Mouse (Mus musculus): ENCODE results near the gene Dchs1. TPM values are rescaled to one million over a fixed set of nuclear protein-coding genes. Genes with fewer than 3 reads are reported as not detected.
"Not testable (repeated sequence)": the region's sequence is repeated elsewhere in the genome, so short reads cannot be mapped to it uniquely, and the experiment has no call there.

Dchs1 gene
- polyA plus RNA-seq, 1 experiment from 2014 or later: 9.9 TPM

GRCm38 (mm10) chr7:105736911-105737521 lies 50.4 kb downstream of the Dchs1 start, which contains the start of gene Rrp8:
Rrp8 (minus strand) TSS chr7:105737385.
- Histone ChIP-seq H3K27me3 (ENCODE audit: poor library complexity, severe bottlenecking) (no peaks in the 10 kb centered on the region), H3K4me1 (peaks cover 41% of the 10 kb centered on the region), H3K36me3 (replicated peaks) (peaks cover 54% of the 10 kb centered on the region), H3K9me3 (no peaks in the 10 kb centered on the region), H3K27ac (peak within 1 kb of the TSS; percentile 92), H3K4me3 (peak within 1 kb of the TSS; percentile 87)
- 1% methylated on average over 29 of the region's 30 CpGs for WGBS
- DNase-seq (ENCODE audit: extremely low spot score, low spot score): no peak

GRCm38 (mm10) chr7:105736264-105736901 lies 51.1 kb downstream of the Dchs1 start, which contains the start of gene Ilk:
Ilk (plus strand) TSS chr7:105736592.
- Histone ChIP-seq H3K4me3 (peak within 1 kb of the TSS; percentile 87), H3K27ac (peak within 1 kb of the TSS; percentile 92), H3K4me1 (peaks cover 41% of the 10 kb centered on the region), H3K27me3 (ENCODE audit: poor library complexity, severe bottlenecking) (no peaks in the 10 kb centered on the region), H3K9me3 (no peaks in the 10 kb centered on the region), H3K36me3 (replicated peaks) (peaks cover 54% of the 10 kb centered on the region)
- peak; percentile 86 for DNase-seq (ENCODE audit: extremely low spot score, low spot score)
- under 1% methylated on average over 56 of the region's 62 CpGs for WGBS

GRCm38 (mm10) chr7:105735464-105735863 lies 52.0 kb downstream of the Dchs1 start:
- Histone ChIP-seq H3K36me3 (replicated peaks) (peaks cover 54% of the 10 kb centered on the region), H3K4me3 (peak overlapping the region; percentile 87), H3K27ac (peak overlapping the region; percentile 92), H3K4me1 (peaks cover 41% of the 10 kb centered on the region)
- H3K9me3 ChIP-seq; DNase-seq (ENCODE audit: extremely low spot score, low spot score); H3K27me3 ChIP-seq (ENCODE audit: poor library complexity, severe bottlenecking): not testable (repeated sequence)
- 59% methylated on average over 4 of the region's 4 CpGs for WGBS

GRCm38 (mm10) chr7:105734826-105735225 lies 52.6 kb downstream of the Dchs1 start:
- Histone ChIP-seq H3K4me3 (peak overlapping the region; percentile 87), H3K36me3 (replicated peaks) (peaks cover 54% of the 10 kb centered on the region), H3K27ac (no peak overlapping the region), H3K27me3 (ENCODE audit: poor library complexity, severe bottlenecking) (no peaks in the 10 kb centered on the region), H3K9me3 (no peaks in the 10 kb centered on the region), H3K4me1 (peaks cover 41% of the 10 kb centered on the region)
- 94% methylated on average over 8 of the region's 8 CpGs for WGBS
- DNase-seq (ENCODE audit: extremely low spot score, low spot score): no peak

- H3K9me3 ChIP-seq: no peaks in the 10 kb centered on the region
- H3K27ac ChIP-seq: no peak overlapping the region
- peaks cover 62% of the 10 kb centered on the region for H3K36me3 ChIP-seq (replicated peaks)
- DNase-seq (ENCODE audit: extremely low spot score, low spot score): no peak
- 96% methylated on average over 11 of the region's 11 CpGs for WGBS
- H3K27me3 ChIP-seq (ENCODE audit: poor library complexity, severe bottlenecking): no peaks in the 10 kb centered on the region
- no peak overlapping the region for H3K4me3 ChIP-seq
- peaks cover 34% of the 10 kb centered on the region for H3K4me1 ChIP-seq
Measured at GRCm38 (mm10) chr7:105733836-105734235, 53.6 kb downstream of the Dchs1 start.

GRCm38 (mm10) chr7:105728701-105729428 lies 58.6 kb downstream of the Dchs1 start:
- Histone ChIP-seq H3K36me3 (replicated peaks) (peaks cover 55% of the 10 kb centered on the region), H3K4me3 (no peak overlapping the region), H3K9me3 (no peaks in the 10 kb centered on the region), H3K27ac (no peak overlapping the region), H3K4me1 (peaks cover 7% of the 10 kb centered on the region; the same call in 1 of the 2 replicates), H3K27me3 (ENCODE audit: poor library complexity, severe bottlenecking) (no peaks in the 10 kb centered on the region)
- no peak for DNase-seq (ENCODE audit: extremely low spot score, low spot score)
- WGBS: 81% methylated on average over 6 of the region's 6 CpGs

- peaks cover 36% of the 10 kb centered on the region for H3K36me3 ChIP-seq (replicated peaks)
- no peak overlapping the region for H3K4me3 ChIP-seq
- DNase-seq (ENCODE audit: extremely low spot score, low spot score): no peak
- no peaks in the 10 kb centered on the region for H3K27me3 ChIP-seq (ENCODE audit: poor library complexity, severe bottlenecking)
- H3K9me3 ChIP-seq: no peaks in the 10 kb centered on the region
- peaks cover 7% of the 10 kb centered on the region; the same call in 1 of the 2 replicates for H3K4me1 ChIP-seq
- H3K27ac ChIP-seq: no peak overlapping the region
- WGBS: 93% methylated on average over 4 of the region's 4 CpGs
Measured at GRCm38 (mm10) chr7:105726980-105727325, 60.5 kb downstream of the Dchs1 start.

GRCm38 (mm10) chr7:105726144-105726979 lies 61.1 kb downstream of the Dchs1 start:
- Histone ChIP-seq H3K9me3 (no peaks in the 10 kb centered on the region), H3K27ac (no peak overlapping the region), H3K27me3 (ENCODE audit: poor library complexity, severe bottlenecking) (no peaks in the 10 kb centered on the region), H3K4me3 (no peak overlapping the region), H3K4me1 (peaks cover 7% of the 10 kb centered on the region; the same call in 1 of the 2 replicates), H3K36me3 (replicated peaks) (peaks cover 30% of the 10 kb centered on the region)
- WGBS: 78% methylated on average over 4 of the region's 4 CpGs
- no peak for DNase-seq (ENCODE audit: extremely low spot score, low spot score)

- Histone ChIP-seq H3K4me1 (no peaks in the 10 kb centered on the region), H3K27ac (no peak overlapping the region), H3K27me3 (ENCODE audit: poor library complexity, severe bottlenecking) (no peaks in the 10 kb centered on the region), H3K4me3 (no peak overlapping the region), H3K9me3 (no peaks in the 10 kb centered on the region), H3K36me3 (replicated peaks) (no peaks in the 10 kb centered on the region; the same call in 1 of the 2 replicates)
- DNase-seq (ENCODE audit: extremely low spot score, low spot score): no peak
- 83% methylated on average over 2 of the region's 2 CpGs for WGBS
Measured at GRCm38 (mm10) chr7:105721916-105722315, 65.5 kb downstream of the Dchs1 start.

GRCm38 (mm10) chr7:105715366-105715765 lies 72.1 kb downstream of the Dchs1 start:
- WGBS: 62% methylated on average over 3 of the region's 3 CpGs
- H3K36me3 ChIP-seq (replicated peaks): no peaks in the 10 kb centered on the region; the same call in 1 of the 2 replicates
- no peak overlapping the region for H3K27ac ChIP-seq
- no peaks in the 10 kb centered on the region for H3K4me1 ChIP-seq
- no peak overlapping the region for H3K4me3 ChIP-seq
- H3K9me3 ChIP-seq: no peaks in the 10 kb centered on the region
- no peak for DNase-seq (ENCODE audit: extremely low spot score, low spot score)
- no peaks in the 10 kb centered on the region for H3K27me3 ChIP-seq (ENCODE audit: poor library complexity, severe bottlenecking)

- no peak for DNase-seq (ENCODE audit: extremely low spot score, low spot score)
Measured at GRCm38 (mm10) chr7:105708733-105709132, 78.7 kb downstream of the Dchs1 start.

GRCm38 (mm10) chr7:105703816-105704215 lies 83.6 kb downstream of the Dchs1 start:
- Histone ChIP-seq H3K36me3 (replicated peaks) (no peaks in the 10 kb centered on the region), H3K4me1 (no peaks in the 10 kb centered on the region), H3K27me3 (ENCODE audit: poor library complexity, severe bottlenecking) (no peaks in the 10 kb centered on the region), H3K4me3 (no peak overlapping the region), H3K27ac (no peak overlapping the region), H3K9me3 (no peaks in the 10 kb centered on the region)
- no peak for DNase-seq (ENCODE audit: extremely low spot score, low spot score)
- WGBS: 80% methylated on average over 4 of the region's 4 CpGs

More at GRCm38 (mm10) chr7:105708733-105709132, 78.7 kb downstream of the Dchs1 start:
- Histone ChIP-seq H3K27me3 (ENCODE audit: poor library complexity, severe bottlenecking) (no peaks in the 10 kb centered on the region), H3K9me3 (no peaks in the 10 kb centered on the region), H3K4me1 (no peaks in the 10 kb centered on the region), H3K4me3 (no peak overlapping the region), H3K27ac (no peak overlapping the region), H3K36me3 (replicated peaks) (no peaks in the 10 kb centered on the region)
- 95% methylated on average over 5 of the region's 5 CpGs for WGBS
